Mouse (Mus musculus) embryonic facial prominence, embryonic 10.5 days (tissue): ENCODE results near the gene Gm14226. TPM values are rescaled to one million over a fixed set of nuclear protein-coding genes. Genes with fewer than 3 reads are reported as not detected.
"Not testable (repeated sequence)": the region's sequence is repeated elsewhere in the genome, so short reads cannot be mapped to it uniquely, and the experiment has no call there.

Experiments
- DNase-seq: peaks from one replicate; pipeline ENCODE4 v3.0.0-alpha.2; 2017; ENCODE audit warnings: low spot score
- H3K27ac ChIP-seq: fragments of 300-500 bp; sonication (generic); replicated peaks from 2 replicates; pipeline ENCODE4 v1.5.1; 2016; ENCODE audit warnings: mild to moderate bottlenecking
- H3K27me3 ChIP-seq: fragments of 300-500 bp; sonication (generic); replicated peaks from 2 replicates; pipeline ENCODE4 v1.6.1; 2016; ENCODE audit warnings: low read depth, mild to moderate bottlenecking; ENCODE audit not compliant: poor library complexity, severe bottlenecking
- H3K36me3 ChIP-seq: fragments of 300-500 bp; sonication (generic); replicated peaks from 2 replicates; pipeline ENCODE4 v1.6.1; 2016; ENCODE audit warnings: mild to moderate bottlenecking, moderate library complexity
- H3K4me1 ChIP-seq: fragments of 300-500 bp; sonication (generic); 2 replicates; pipeline ENCODE4 v1.6.1; 2016
- H3K4me3 ChIP-seq: fragments of 300-500 bp; sonication (generic); 2 replicates; pipeline ENCODE4 v1.5.1; 2016; ENCODE audit warnings: mild to moderate bottlenecking, moderate library complexity
- H3K9me3 ChIP-seq: fragments of 300-500 bp; sonication (generic); 2 replicates; pipeline ENCODE4 v1.6.1; 2016; ENCODE audit warnings: mild to moderate bottlenecking
- WGBS: fragments of 180-500 bp; shearing (Covaris S2); methylation state at CpG from one replicate; pipeline ENCODE4 v1.1.7; 2016; 5-methylcytosine and 5-hydroxymethylcytosine counted together
- polyA plus RNA-seq: library from polyadenylated mRNA; unstranded; fragments of >200 nt; fragmentation: Nextera tagmentation; extraction: Ambion mirVana; gene quantifications from 2 replicates; pipeline ENCODE4 v1.2.1, GENCODE M21; 2016

The Gm14226 gene
- 0.88 and 1.3 TPM in 2 replicates for polyA plus RNA-seq

- H3K27me3 ChIP-seq: peaks cover 54% of the 10 kb centered on the region
These were observed at the start of gene Gm14226 for GRCm38 (mm10) chr2:155018251-155018755. TSS of gene Gm14226 (plus strand) at chr2:155018266.

DNA sequence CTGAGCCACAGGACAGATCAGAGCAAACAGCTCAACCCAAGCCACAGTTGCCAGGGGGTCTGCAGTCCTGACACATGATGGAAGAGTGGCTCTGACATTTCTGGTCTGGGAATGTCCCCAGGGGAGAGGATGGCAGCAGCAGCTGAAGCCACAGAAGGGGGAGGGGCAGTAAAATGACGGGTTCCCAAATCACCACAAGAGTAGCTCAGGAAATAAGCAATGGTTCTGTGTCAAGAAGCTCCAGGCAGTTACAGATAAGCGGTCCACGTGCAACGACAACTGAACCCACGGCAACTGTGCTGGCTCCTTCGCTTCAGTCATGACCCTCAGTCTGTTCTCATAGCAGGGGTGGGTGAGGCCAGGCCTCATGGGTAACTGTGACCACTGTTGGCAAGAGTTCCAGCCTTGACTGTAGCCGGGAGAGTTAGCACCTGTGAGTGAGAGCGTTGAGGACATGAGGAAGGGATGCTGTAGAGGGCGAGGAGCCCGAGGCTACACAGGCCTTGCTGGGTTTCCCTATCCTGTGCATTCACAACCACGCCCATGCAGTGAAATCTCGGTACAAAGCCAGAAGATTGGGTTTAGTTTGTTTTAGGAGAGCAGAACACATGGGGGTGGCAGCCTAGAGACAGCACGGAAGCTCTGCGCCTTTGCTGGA lies 48.2 kb upstream of the Gm14226 start:
- Histone ChIP-seq H3K27me3 (peaks cover 14% of the 10 kb centered on the region), H3K4me1 (peaks cover 30% of the 10 kb centered on the region)
- DNase-seq, H3K4me3 ChIP-seq, H3K27ac ChIP-seq, H3K9me3 ChIP-seq, H3K36me3 ChIP-seq: not testable (repeated sequence)
- WGBS: 72% methylated on average over 14 of the region's 14 CpGs

More at GRCm38 (mm10) chr2:155018251-155018755, at the start of gene Gm14226:
- under 1% methylated on average over 24 of the region's 26 CpGs for WGBS
- not testable (repeated sequence) for H3K36me3 ChIP-seq, DNase-seq, H3K9me3 ChIP-seq
- Histone ChIP-seq H3K4me1 (peaks cover 17% of the 10 kb centered on the region), H3K4me3 (peak within 1 kb of the TSS; percentile 60), H3K27ac (peak within 1 kb of the TSS; percentile 83)

DNA sequence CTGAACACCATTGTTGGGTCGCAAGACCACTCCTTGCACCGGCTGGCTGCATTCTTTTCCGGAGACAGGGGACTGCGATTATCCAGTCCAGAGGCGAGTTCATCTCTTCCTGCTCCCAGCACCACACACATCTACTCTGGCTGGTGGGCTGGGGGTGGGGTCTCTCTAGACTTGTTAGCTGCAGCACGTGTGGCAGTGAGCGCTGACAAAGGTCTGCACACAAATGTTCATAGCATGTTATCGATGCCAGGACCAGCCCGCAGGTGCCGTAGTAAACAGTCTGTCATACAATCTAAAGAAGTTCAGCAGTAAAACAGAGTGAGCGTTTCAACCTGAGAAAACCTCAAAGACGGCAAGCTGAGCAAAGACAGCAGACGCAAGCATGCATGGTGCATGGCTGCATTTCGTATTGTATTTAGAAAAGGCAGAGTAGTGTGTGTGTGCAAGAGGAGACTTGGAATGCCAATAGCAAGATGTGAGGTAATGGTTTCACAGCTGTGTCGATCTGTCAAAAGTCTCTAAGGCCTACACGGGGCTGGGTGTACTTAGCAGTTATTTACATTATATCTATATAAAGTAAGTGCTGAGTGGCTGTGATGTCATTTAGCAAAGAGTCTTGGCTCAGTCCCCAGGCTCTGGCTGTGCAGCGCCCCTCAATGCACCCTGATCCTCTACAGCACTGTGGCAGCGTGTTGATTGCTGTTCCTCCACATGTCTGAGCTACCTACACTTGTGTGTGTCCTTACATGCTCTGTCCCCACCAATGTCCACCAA lies 46.0 kb upstream of the Gm14226 start:
- peaks cover 5% of the 10 kb centered on the region; the same call in 1 of the 2 replicates for H3K27me3 ChIP-seq
- no peak overlapping the region; the same call in 1 of the 2 replicates for H3K27ac ChIP-seq
- WGBS: 65% methylated on average over 18 of the region's 18 CpGs
- H3K9me3 ChIP-seq: no peaks in the 10 kb centered on the region
- peak; percentile 20 for DNase-seq
- H3K4me3 ChIP-seq: no peak overlapping the region
- H3K36me3 ChIP-seq: no peaks in the 10 kb centered on the region
- peaks cover 30% of the 10 kb centered on the region for H3K4me1 ChIP-seq

DNA sequence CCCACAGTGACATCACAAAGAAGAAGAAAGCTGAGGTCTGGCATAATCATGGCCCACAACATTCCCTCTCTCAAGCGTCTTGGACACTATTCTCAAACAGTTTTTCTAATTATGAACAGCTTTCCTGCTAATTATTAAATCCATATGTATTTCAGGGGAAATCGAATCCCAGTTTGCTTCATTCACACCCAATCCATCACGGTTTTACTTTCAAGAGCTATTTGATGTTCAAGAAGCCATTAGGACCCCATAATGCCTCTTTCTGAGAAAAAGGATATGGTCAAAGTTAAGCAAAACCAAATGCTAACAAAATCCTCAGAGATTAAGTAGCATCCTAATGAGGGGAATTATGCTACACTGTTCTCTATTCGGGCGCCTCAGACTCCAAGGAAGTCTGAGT lies 45.1 kb upstream of the Gm14226 start:
- H3K27ac ChIP-seq: no peak overlapping the region

DNA sequence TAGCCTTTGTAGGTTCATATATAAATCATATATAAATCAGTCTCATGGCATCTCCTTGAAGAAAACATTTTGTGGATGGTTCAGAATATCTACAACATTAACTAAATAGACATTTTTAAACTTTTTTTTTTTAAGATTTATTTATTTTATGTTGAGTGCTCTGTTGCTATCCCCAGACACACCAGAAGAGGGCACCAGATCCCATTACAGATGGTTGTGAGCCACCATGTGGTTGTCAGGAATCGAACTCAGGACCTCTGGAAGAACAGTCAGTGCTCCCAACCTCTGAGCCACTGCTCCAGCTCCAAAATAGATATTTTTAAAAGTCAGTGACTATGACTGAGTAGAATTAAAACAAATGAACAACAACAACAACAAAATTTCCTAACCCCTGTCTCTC lies 31.5 kb upstream of the Gm14226 start:
- Histone ChIP-seq H3K4me1 (no peaks in the 10 kb centered on the region), H3K27ac (no peak overlapping the region), H3K9me3 (no peaks in the 10 kb centered on the region), H3K4me3 (no peak overlapping the region), H3K27me3 (no peaks in the 10 kb centered on the region), H3K36me3 (no peaks in the 10 kb centered on the region)
- 75% methylated on average over 1 of the region's 1 CpGs for WGBS
- DNase-seq: no peak

More for the DNA sequence above, 45.1 kb upstream of the Gm14226 start:
- H3K36me3 ChIP-seq: no peaks in the 10 kb centered on the region
- H3K4me1 ChIP-seq: peaks cover 30% of the 10 kb centered on the region
- WGBS: 49% methylated on average over 5 of the region's 5 CpGs
- no peak overlapping the region for H3K4me3 ChIP-seq
- DNase-seq: no peak
- no peaks in the 10 kb centered on the region for H3K9me3 ChIP-seq
- H3K27me3 ChIP-seq: peaks cover 5% of the 10 kb centered on the region; the same call in 1 of the 2 replicates

- Histone ChIP-seq H3K4me1 (no peaks in the 10 kb centered on the region), H3K27ac (no peak overlapping the region), H3K27me3 (no peaks in the 10 kb centered on the region), H3K9me3 (no peaks in the 10 kb centered on the region), H3K4me3 (no peak overlapping the region), H3K36me3 (no peaks in the 10 kb centered on the region)
- WGBS: 83% methylated on average over 8 of the region's 8 CpGs
- no peak for DNase-seq
These were observed 26.7 kb upstream of the Gm14226 start for GRCm38 (mm10) chr2:154991411-154991810.

- Histone ChIP-seq H3K4me3 (no peak overlapping the region), H3K4me1 (no peaks in the 10 kb centered on the region), H3K27me3 (no peaks in the 10 kb centered on the region), H3K9me3 (no peaks in the 10 kb centered on the region), H3K36me3 (no peaks in the 10 kb centered on the region), H3K27ac (no peak overlapping the region)
- no peak for DNase-seq
- 78% methylated on average over 5 of the region's 5 CpGs for WGBS
These were observed 26.0 kb upstream of the Gm14226 start for GRCm38 (mm10) chr2:154992083-154992482.

DNA sequence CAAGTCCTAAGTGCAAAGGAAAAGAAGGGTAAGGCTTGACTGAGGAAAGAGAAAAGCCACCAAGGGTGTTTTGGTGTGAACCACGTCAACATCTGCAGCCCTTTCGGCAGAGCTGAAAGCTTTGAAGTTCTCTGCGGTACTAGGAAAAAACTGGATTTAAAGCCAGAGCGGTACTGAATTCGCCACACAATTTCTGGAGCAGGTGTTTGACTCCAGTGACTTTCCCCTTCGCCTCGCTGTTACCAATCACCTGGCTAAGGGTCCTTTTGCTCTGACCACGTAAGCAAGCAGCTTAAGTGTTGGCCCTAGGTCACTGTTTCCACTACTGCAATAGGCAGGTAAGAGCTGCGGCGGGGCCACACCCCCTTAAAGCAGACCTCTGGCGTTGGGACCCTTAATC lies 12.6 kb upstream of the Gm14226 start:
- Histone ChIP-seq H3K4me1 (no peaks in the 10 kb centered on the region), H3K27me3 (0 out of 2 replicates have a peak, but pooled peaks cover 1% of the 10 kb centered on the region), H3K4me3 (no peak overlapping the region), H3K9me3 (no peaks in the 10 kb centered on the region), H3K36me3 (no peaks in the 10 kb centered on the region), H3K27ac (no peak overlapping the region)
- DNase-seq: no peak
- WGBS: 93% methylated on average over 11 of the region's 11 CpGs

DNA sequence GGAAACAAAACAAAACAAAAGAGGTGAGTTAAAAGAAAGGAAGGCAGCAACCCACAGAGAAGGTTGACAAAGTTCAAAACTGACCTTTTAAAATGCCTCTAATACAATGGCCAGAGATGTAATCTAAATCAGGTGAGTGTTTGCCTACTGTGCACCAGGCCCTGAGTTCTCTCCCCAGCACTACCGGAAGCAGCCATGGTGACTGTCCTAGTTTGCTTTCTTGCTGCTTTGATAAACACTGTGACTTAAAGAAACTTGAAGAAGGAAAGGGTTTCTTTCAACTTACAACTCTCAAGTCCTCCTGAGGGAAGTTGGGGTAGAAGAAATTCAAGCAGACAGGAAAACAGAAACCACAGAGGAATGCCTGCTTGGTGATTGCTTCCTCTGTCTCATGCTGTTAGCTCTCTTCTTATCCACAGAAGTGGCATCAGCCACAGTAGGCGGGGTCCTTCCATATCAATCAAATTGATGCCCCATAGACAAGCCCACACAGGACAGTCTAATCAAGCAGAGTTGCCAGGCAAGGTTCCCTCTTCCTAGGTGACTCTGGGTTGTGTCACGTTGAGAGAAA lies 6.9 kb upstream of the Gm14226 start:
- Histone ChIP-seq H3K27ac (no peak overlapping the region), H3K36me3 (no peaks in the 10 kb centered on the region), H3K27me3 (peaks cover 24% of the 10 kb centered on the region), H3K9me3 (no peaks in the 10 kb centered on the region), H3K4me3 (no peak overlapping the region), H3K4me1 (peaks cover 12% of the 10 kb centered on the region)
- 48% methylated on average over 3 of the region's 3 CpGs for WGBS
- DNase-seq: no peak

GRCm38 (mm10) chr2:155012991-155013390 lies 5.1 kb upstream of the Gm14226 start:
- Histone ChIP-seq H3K4me3 (no peak overlapping the region), H3K4me1 (peaks cover 12% of the 10 kb centered on the region), H3K9me3 (no peaks in the 10 kb centered on the region), H3K27me3 (peaks cover 29% of the 10 kb centered on the region), H3K36me3 (no peaks in the 10 kb centered on the region), H3K27ac (no peak overlapping the region)
- DNase-seq: no peak
- WGBS: 67% methylated on average over 6 of the region's 6 CpGs

DNA sequence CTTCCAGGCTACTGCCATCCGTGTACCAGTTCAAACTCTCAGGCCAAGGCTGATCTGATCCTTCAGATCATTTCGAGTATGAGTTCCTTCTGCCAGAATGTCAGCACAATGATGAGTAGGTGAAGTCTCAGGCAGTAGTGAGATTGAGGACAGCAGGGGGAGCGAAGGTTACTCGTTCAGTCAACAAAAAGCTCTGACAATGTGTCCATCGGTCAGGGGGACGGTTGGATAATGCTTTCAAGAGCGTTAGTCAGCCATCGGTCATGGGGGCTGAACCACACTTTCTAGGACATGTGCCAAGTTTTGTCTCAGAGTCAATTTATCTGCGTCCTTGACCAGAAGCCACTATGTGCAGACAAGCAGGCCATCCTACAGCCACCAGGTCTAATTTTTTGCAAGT lies 1.3 kb upstream of the Gm14226 start:
- 19% methylated on average over 7 of the region's 9 CpGs for WGBS
- DNase-seq, H3K36me3 ChIP-seq, H3K27ac ChIP-seq, H3K9me3 ChIP-seq, H3K4me3 ChIP-seq: not testable (repeated sequence)
- Histone ChIP-seq H3K27me3 (peaks cover 41% of the 10 kb centered on the region), H3K4me1 (peaks cover 23% of the 10 kb centered on the region)

GRCm38 (mm10) chr2:155018762-155019641 lies 936 bp downstream of the Gm14226 start:
- Histone ChIP-seq H3K4me3 (peak overlapping the region; percentile 60), H3K27ac (peak overlapping the region; percentile 83), H3K27me3 (peaks cover 53% of the 10 kb centered on the region), H3K36me3 (no peaks in the 10 kb centered on the region), H3K4me1 (peaks cover 15% of the 10 kb centered on the region), H3K9me3 (no peaks in the 10 kb centered on the region)
- under 1% methylated on average over 38 of the region's 38 CpGs for WGBS
- DNase-seq: peak; percentile 89
